ENCODE assay signal across 10 mouse cellular contexts in the genomic region with DNA sequence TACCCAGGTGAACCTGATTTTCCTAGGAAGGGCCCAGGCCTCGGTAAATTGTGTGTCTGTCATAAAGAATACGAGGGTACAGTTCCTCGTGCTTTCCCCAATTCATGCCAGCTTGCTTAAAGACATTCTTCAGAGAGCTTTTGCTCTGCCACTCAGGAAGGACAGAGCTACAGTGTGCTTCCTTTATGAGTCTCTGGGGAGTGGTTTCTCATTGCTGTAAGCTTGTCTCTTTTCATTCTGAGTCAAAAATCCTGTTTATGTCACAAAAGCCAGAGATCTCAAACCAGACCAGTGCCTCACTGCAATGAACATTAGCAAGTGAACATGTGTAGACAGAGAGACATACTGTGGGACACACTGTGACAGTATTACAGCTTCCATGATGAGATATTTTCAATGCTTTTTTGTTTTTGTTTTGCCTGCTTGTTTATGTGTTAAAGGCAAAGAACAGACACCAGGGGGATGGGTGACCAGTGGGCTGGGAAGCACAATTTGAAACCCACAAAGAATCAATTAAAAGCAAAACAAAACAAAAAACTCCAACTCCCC. TPM values are rescaled to one million over a fixed set of nuclear protein-coding genes. Genes with fewer than 3 reads are reported as not detected.
DNase-seq lines count a peak whose midpoint lies in the region; ATAC-seq lines count a peak whose summit lies in the region.
"Had no signal": no experiment of that assay in that cellular context is flagged by ENCODE, and none has a peak within 500 bp of the region (broad histone marks: within the 10 kb centered on the region; RNA-seq: fewer than 3 reads in every experiment).

No protein-coding gene starts in this region.

- H3K27me3 ChIP-seq in neural tube, embryonic 14.5 days (ENCODE audit: control insufficient read depth, insufficient read depth, low read length), result no peaks in the 10 kb centered on the region
- H3K27me3 ChIP-seq: heart, embryonic 12.5 days had no signal

- H3K4me2 ChIP-seq in neural tube, embryonic 14.5 days (ENCODE audit: low read depth, low read length), result no peak overlapping the region
- H3K4me2 ChIP-seq: heart, embryonic 12.5 days had no signal

- peak; percentile 12 for DNase-seq in kidney, postnatal 14 days
- no peak for DNase-seq in kidney, postnatal 4 days
- no peak for DNase-seq in left cerebral cortex, postnatal 36 days (ENCODE audit: low spot score in 2 of 2)
- DNase-seq in adrenal gland, postnatal 10 days, result no peak
- no peak for DNase-seq in heart, adult 18-20 months

- WGBS in neural tube, embryonic 14.5 days, result 57% methylated on average over 3 of the region's 3 CpGs

- intact Hi-C loops in left cerebral cortex, postnatal 36 days (cut with DNase I), result no loop called here

- ATAC-seq in activated CD4-positive, CD25-positive, alpha-beta regulatory T cell, adult 4 months, result peak; percentile 14
- 0 out of 2 replicates have a peak, but pooled peaks have one; percentile 11 for ATAC-seq in granulocyte monocyte progenitor cell, adult 5-6 weeks (replicated peaks; ENCODE audit: poor library complexity, severe bottlenecking)
- ATAC-seq in neural tube, embryonic 14.5 days (ENCODE audit: low read depth), result peak; percentile 17; the same call in 1 of the 2 replicates

- H3K9ac ChIP-seq in neural tube, embryonic 14.5 days (replicated peaks; ENCODE audit: low read depth, low read length), result no peak overlapping the region
- H3K9ac ChIP-seq: heart, embryonic 12.5 days had no signal

- peak overlapping the region; percentile 39; the same call in 1 of the 2 replicates for H3K27ac ChIP-seq in neural tube, embryonic 14.5 days (ENCODE audit: low read depth, low read length)

- H3K9me3 ChIP-seq in neural tube, embryonic 14.5 days (ENCODE audit: control insufficient read depth, low read length), result no peaks in the 10 kb centered on the region
- H3K9me3 ChIP-seq: heart, embryonic 12.5 days had no signal

- H3K4me1 ChIP-seq in neural tube, embryonic 14.5 days (ENCODE audit: control insufficient read depth, insufficient read depth, low read length), result no peaks in the 10 kb centered on the region

- H3K36me3 ChIP-seq in neural tube, embryonic 14.5 days (ENCODE audit: control insufficient read depth, insufficient read depth, low read length), result no peaks in the 10 kb centered on the region
- H3K36me3 ChIP-seq: heart, embryonic 12.5 days had no signal

- H3K4me3 ChIP-seq in neural tube, embryonic 14.5 days (ENCODE audit: low read depth, low read length), result no peak overlapping the region
- H3K4me3 ChIP-seq: heart, embryonic 12.5 days had no signal

RNA-seq across cellular contexts. Expression of gene Ugt1a6a, which starts 0.6 kb away (rescaled TPM):
- polyA plus RNA-seq in activated CD4-positive, CD25-positive, alpha-beta regulatory T cell, adult 4 months (2017; shearing (Covaris generic)), result 1 to 10 TPM in 1 of 2 experiments, under 1 TPM in 1; 0.86 to 1.4 TPM
- 9.2 TPM in 2 replicates for total RNA-seq in granulocyte monocyte progenitor cell, adult 5-6 weeks (2014; fragmentation: Nextera tagmentation)
- total RNA-seq in granulocyte monocyte progenitor cell, adult 5-6 weeks (2017), result 2.3 and 2.6 TPM in 2 replicates
- polyA plus RNA-seq in neural tube, embryonic 14.5 days (2014; fragmentation: Nextera tagmentation; extraction: Ambion mirVana), result 0.76 and 1.6 TPM in 2 replicates
- total RNA-seq in left cerebral cortex, postnatal 36 days (2021), result 1 to 10 TPM in 1 of 2 experiments, under 1 TPM in 1; 0.96 to 1.2 TPM
- total RNA-seq in adrenal gland, postnatal 10 days (2021), result 10 to 100 TPM in 1 of 2 experiments, 1 to 10 TPM in 1; 9.1 to 14.0 TPM
- total RNA-seq in heart, adult 18-20 months (2021), result 1 to 10 TPM; 3.3 TPM
- polyA plus RNA-seq: heart, embryonic 12.5 days had no signal

RNA-seq across cellular contexts. Expression of gene Ugt1a6b, which starts 30.9 kb away (rescaled TPM):
- polyA plus RNA-seq in activated CD4-positive, CD25-positive, alpha-beta regulatory T cell, adult 4 months (2017; shearing (Covaris generic)), result not detected
- 0.88 and 1.3 TPM in 2 replicates for total RNA-seq in granulocyte monocyte progenitor cell, adult 5-6 weeks (2014; fragmentation: Nextera tagmentation)
- 1.5 and 1.6 TPM in 2 replicates for total RNA-seq in granulocyte monocyte progenitor cell, adult 5-6 weeks (2017)
- polyA plus RNA-seq in neural tube, embryonic 14.5 days (2014; fragmentation: Nextera tagmentation; extraction: Ambion mirVana), result not detected in 2 replicates
- total RNA-seq in left cerebral cortex, postnatal 36 days (2021), result under 1 TPM in 1 of 2 experiments, not detected in 1; 0.22 TPM
- 10 to 100 TPM in 1 of 2 experiments, 1 to 10 TPM in 1; 7.3 to 13.6 TPM for total RNA-seq in adrenal gland, postnatal 10 days (2021)
- total RNA-seq in heart, adult 18-20 months (2021), result 1 to 10 TPM in 1 of 2 experiments, under 1 TPM in 1; 0.72 to 1.3 TPM
- polyA plus RNA-seq: embryonic facial prominence, embryonic 11.5 days; heart, embryonic 12.5 days had no signal

RNA-seq across cellular contexts. Expression of gene Ugt1a5, which starts 31.8 kb away (rescaled TPM):
- not detected for polyA plus RNA-seq in activated CD4-positive, CD25-positive, alpha-beta regulatory T cell, adult 4 months (2017; shearing (Covaris generic))
- 1.4 and 7.4 TPM in 2 replicates for total RNA-seq in granulocyte monocyte progenitor cell, adult 5-6 weeks (2014; fragmentation: Nextera tagmentation)
- 0.98 and 0.99 TPM in 2 replicates for total RNA-seq in granulocyte monocyte progenitor cell, adult 5-6 weeks (2017)
- not detected in 2 replicates for polyA plus RNA-seq in neural tube, embryonic 14.5 days (2014; fragmentation: Nextera tagmentation; extraction: Ambion mirVana)
- total RNA-seq in left cerebral cortex, postnatal 36 days (2021), result not detected
- total RNA-seq in adrenal gland, postnatal 10 days (2021), result under 1 TPM; 0.48 to 0.61 TPM
- under 1 TPM in 1 of 2 experiments, not detected in 1; 0.59 TPM for total RNA-seq in heart, adult 18-20 months (2021)
- polyA plus RNA-seq: embryonic facial prominence, embryonic 11.5 days; heart, embryonic 12.5 days had no signal

RNA-seq across cellular contexts. Expression of gene Ugt1a7c, which starts 39.1 kb away (rescaled TPM):
- under 1 TPM; 0.17 to 0.45 TPM for polyA plus RNA-seq in activated CD4-positive, CD25-positive, alpha-beta regulatory T cell, adult 4 months (2017; shearing (Covaris generic))
- 25.2 and 25.5 TPM in 2 replicates for total RNA-seq in granulocyte monocyte progenitor cell, adult 5-6 weeks (2014; fragmentation: Nextera tagmentation)
- total RNA-seq in granulocyte monocyte progenitor cell, adult 5-6 weeks (2017), result 49.7 and 55.1 TPM in 2 replicates
- polyA plus RNA-seq in neural tube, embryonic 14.5 days (2014; fragmentation: Nextera tagmentation; extraction: Ambion mirVana), result 0.32 and 1.1 TPM in 2 replicates
- under 1 TPM; 0.44 to 0.82 TPM for total RNA-seq in left cerebral cortex, postnatal 36 days (2021)
- total RNA-seq in adrenal gland, postnatal 10 days (2021), result 1 to 10 TPM; 1.9 to 2.6 TPM
- total RNA-seq in heart, adult 18-20 months (2021), result 1 to 10 TPM; 1.2 to 1.3 TPM

RNA-seq across cellular contexts. Expression of gene Ugt1a8, which starts 46.4 kb away (rescaled TPM):
- polyA plus RNA-seq in activated CD4-positive, CD25-positive, alpha-beta regulatory T cell, adult 4 months (2017; shearing (Covaris generic)), result not detected
- total RNA-seq in granulocyte monocyte progenitor cell, adult 5-6 weeks (2014; fragmentation: Nextera tagmentation), result not detected in 2 replicates
- total RNA-seq in granulocyte monocyte progenitor cell, adult 5-6 weeks (2017), result not detected in 2 replicates
- polyA plus RNA-seq in neural tube, embryonic 14.5 days (2014; fragmentation: Nextera tagmentation; extraction: Ambion mirVana), result not detected in 2 replicates
- not detected for total RNA-seq in left cerebral cortex, postnatal 36 days (2021)
- total RNA-seq in adrenal gland, postnatal 10 days (2021), result under 1 TPM; 0.21 to 0.30 TPM
- total RNA-seq in heart, adult 18-20 months (2021), result not detected
- polyA plus RNA-seq: embryonic facial prominence, embryonic 11.5 days; heart, embryonic 12.5 days had no signal
